Mouse (Mus musculus) forebrain, embryonic 13.5 days (tissue): ENCODE results near the gene Lepr. TPM values are rescaled to one million over a fixed set of nuclear protein-coding genes. Genes with fewer than 3 reads are reported as not detected.
"Not testable (repeated sequence)": the region's sequence is repeated elsewhere in the genome, so short reads cannot be mapped to it uniquely, and the experiment has no call there.

Experiments used
- ATAC-seq: fragments of 200-750 bp; cut with Nextera tagmentation; 2 replicates; pipeline ENCODE4 v1.8.0; 2017
- H3K27ac ChIP-seq: fragments of 300-500 bp; sonication (generic); 2 replicates; pipeline ENCODE4 v1.5.1; 2015; ENCODE audit warnings: inconsistent platforms, mild to moderate bottlenecking, moderate library complexity
- H3K27me3 ChIP-seq: fragments of 300-500 bp; sonication (generic); 2 replicates; pipeline ENCODE4 v1.6.1; 2015; ENCODE audit warnings: mild to moderate bottlenecking, inconsistent platforms
- H3K36me3 ChIP-seq: fragments of 300-500 bp; sonication (generic); 2 replicates; pipeline ENCODE4 v1.6.1; 2015; ENCODE audit warnings: mild to moderate bottlenecking, inconsistent platforms; ENCODE audit not compliant: poor library complexity, severe bottlenecking
- H3K4me1 ChIP-seq: fragments of 300-500 bp; sonication (generic); 2 replicates; pipeline ENCODE4 v1.6.1; 2015; ENCODE audit warnings: inconsistent platforms
- H3K4me2 ChIP-seq: fragments of 300-500 bp; sonication (generic); 2 replicates; pipeline ENCODE4 v1.6.1; 2015; ENCODE audit warnings: inconsistent platforms, mild to moderate bottlenecking, moderate library complexity
- H3K4me3 ChIP-seq: fragments of 300-500 bp; sonication (generic); 2 replicates; pipeline ENCODE4 v1.5.1; 2015; ENCODE audit warnings: mild to moderate bottlenecking, inconsistent platforms
- H3K9ac ChIP-seq: fragments of 300-500 bp; sonication (generic); 2 replicates; pipeline ENCODE4 v1.6.1; 2015; ENCODE audit warnings: mild to moderate bottlenecking, inconsistent platforms
- H3K9me3 ChIP-seq: fragments of 300-500 bp; sonication (generic); replicated peaks from 2 replicates; pipeline ENCODE4 v1.6.1; 2016; ENCODE audit warnings: inconsistent platforms
- WGBS: fragments of 180-500 bp; shearing (Covaris S2); methylation state at CpG from one replicate; pipeline ENCODE4 v1.1.7; 2015; 5-methylcytosine and 5-hydroxymethylcytosine counted together
- polyA plus RNA-seq: library from polyadenylated mRNA; unstranded; fragments of >200 nt; fragmentation: Nextera tagmentation; extraction: Ambion mirVana; gene quantifications from 2 replicates; pipeline ENCODE4 v1.2.1, GENCODE M21; 2015

The Lepr gene
- polyA plus RNA-seq, 1 experiment from 2014 or later, result 1.5 TPM

DNA sequence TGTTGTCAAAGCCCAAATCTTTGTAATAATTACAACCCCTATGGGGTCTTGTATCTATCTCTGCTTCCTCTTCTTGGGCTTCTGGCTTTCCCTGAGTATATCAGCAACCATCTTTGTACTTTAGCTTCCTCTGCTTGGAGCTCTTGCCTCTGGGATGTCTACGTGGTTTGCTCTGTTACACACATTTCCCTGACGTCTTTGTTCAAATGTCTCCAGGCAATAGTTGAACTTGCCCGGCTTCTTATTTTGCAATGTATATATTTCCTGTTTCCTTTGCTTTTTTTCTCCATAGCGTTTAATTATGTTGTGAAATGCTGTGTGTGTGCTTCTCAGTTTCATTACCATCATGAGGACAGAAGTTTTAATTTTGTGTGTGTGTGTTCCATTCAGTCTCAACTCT lies 4.5 kb downstream of the Lepr start:
- peaks cover 11% of the 10 kb centered on the region for H3K4me1 ChIP-seq
- H3K27me3 ChIP-seq, result peaks cover 25% of the 10 kb centered on the region
- no peak overlapping the region for H3K4me3 ChIP-seq
- no peak overlapping the region for H3K27ac ChIP-seq
- no peaks in the 10 kb centered on the region for H3K36me3 ChIP-seq
- no peak overlapping the region for H3K4me2 ChIP-seq
- ATAC-seq, result no peak
- H3K9me3 ChIP-seq, result no peaks in the 10 kb centered on the region
- H3K9ac ChIP-seq, result no peak overlapping the region
- WGBS, result 91% methylated on average over 4 of the region's 4 CpGs

DNA sequence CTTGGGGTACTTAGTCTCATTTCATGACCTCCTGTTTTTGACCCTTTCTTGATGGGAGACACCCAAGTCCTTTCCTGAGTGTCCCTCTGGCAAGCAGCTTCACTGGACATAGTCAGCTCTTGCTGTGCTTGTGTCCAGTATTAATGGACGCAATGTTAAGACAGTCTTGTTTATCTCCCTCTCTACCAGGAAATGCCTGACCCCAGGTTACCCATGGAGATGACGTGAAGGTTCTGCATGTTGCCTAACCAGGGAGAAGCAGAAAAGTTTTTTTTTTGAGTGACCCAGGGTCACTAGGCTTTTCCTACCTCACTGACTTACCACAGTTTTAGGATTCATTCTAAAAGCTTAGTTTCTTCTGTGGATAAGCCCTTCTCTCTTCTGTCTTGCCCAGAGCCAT lies 24.8 kb downstream of the Lepr start:
- Histone ChIP-seq H3K27me3 (no peaks in the 10 kb centered on the region), H3K4me2 (no peak overlapping the region), H3K36me3 (no peaks in the 10 kb centered on the region), H3K4me3 (no peak overlapping the region), H3K9ac (no peak overlapping the region), H3K9me3 (no peaks in the 10 kb centered on the region), H3K27ac (no peak overlapping the region), H3K4me1 (no peaks in the 10 kb centered on the region)
- 92% methylated on average over 2 of the region's 2 CpGs for WGBS
- ATAC-seq, result no peak

DNA sequence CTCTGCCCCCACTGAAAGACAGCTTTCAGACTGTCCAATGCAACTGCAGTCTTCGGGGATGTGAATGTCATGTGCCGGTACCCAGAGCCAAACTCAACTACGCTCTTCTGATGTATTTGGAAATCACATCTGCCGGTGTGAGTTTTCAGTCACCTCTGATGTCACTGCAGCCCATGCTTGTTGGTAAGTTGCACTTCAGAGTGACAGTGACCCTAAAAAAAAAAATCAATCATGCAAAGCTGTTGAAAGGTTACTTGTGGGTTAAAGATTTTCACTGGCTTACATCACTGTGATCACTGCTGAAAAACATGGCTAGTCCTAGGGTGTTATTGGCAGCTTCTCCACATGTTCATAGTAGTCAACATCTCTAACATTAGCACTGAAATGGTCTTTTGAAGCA lies 28.3 kb downstream of the Lepr start:
- no peak for ATAC-seq
- no peaks in the 10 kb centered on the region for H3K4me1 ChIP-seq
- H3K36me3 ChIP-seq, result no peaks in the 10 kb centered on the region
- no peak overlapping the region for H3K4me3 ChIP-seq
- H3K9ac ChIP-seq, result no peak overlapping the region
- H3K4me2 ChIP-seq, result no peak overlapping the region
- no peaks in the 10 kb centered on the region for H3K9me3 ChIP-seq
- 94% methylated on average over 4 of the region's 4 CpGs for WGBS
- H3K27me3 ChIP-seq, result no peaks in the 10 kb centered on the region
- no peak overlapping the region for H3K27ac ChIP-seq

DNA sequence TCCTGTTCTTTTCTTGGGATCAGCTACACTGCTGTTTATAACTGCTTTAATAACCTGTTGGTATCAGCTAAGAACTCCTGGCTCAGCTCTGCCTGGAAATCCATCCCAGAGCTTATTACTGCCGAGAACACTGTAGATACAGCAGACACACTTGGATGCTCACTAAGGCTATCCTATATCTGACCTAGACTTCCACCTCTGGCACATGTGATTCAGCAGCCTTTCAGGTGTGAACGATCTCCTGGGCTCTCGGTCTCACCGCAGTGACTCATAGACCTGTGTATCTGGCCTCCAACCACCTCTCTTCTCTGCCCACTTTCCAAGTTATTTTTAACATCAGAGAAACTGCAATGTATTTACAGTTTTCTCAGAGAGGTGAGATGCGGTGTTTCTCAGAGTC lies 43.3 kb downstream of the Lepr start:
- H3K9me3 ChIP-seq, result no peaks in the 10 kb centered on the region
- ATAC-seq, result no peak
- 93% methylated on average over 5 of the region's 5 CpGs for WGBS

DNA sequence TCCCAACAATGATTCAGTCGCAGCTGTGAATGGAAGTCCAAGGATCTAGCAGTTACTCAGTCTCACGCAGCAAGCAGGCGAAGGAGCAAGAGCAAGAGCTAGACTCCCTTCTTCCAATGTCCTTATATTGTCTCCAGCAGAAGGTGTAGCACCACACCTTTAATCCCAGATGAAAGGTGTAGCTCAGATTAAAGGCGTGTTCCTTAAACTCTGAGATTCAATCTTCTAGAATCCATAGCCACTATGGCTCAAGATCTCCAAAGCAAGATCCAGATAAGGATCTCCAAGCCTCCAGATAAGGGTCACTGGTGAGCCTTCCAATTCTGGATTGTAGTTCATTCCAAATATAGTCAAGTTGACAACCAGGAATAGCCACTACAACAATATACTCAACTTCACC lies 126.7 kb downstream of the Lepr start, which contains the start of gene B020004J07Rik:
Gene B020004J07Rik, minus strand, starts transcription at position 101 of the 400 bp plus-strand sequence.
- not testable (repeated sequence) for H3K4me2 ChIP-seq, H3K27me3 ChIP-seq, H3K36me3 ChIP-seq, H3K4me1 ChIP-seq, H3K27ac ChIP-seq, H3K4me3 ChIP-seq, H3K9ac ChIP-seq, ATAC-seq, H3K9me3 ChIP-seq
- WGBS, result 94% methylated on average over 4 of the region's 4 CpGs

More for the DNA sequence above, 43.3 kb downstream of the Lepr start:
- no peak overlapping the region for H3K9ac ChIP-seq
- H3K4me1 ChIP-seq, result no peaks in the 10 kb centered on the region
- no peak overlapping the region for H3K27ac ChIP-seq
- H3K4me2 ChIP-seq, result no peak overlapping the region
- H3K4me3 ChIP-seq, result no peak overlapping the region
- H3K36me3 ChIP-seq, result no peaks in the 10 kb centered on the region
- H3K27me3 ChIP-seq, result no peaks in the 10 kb centered on the region

DNA sequence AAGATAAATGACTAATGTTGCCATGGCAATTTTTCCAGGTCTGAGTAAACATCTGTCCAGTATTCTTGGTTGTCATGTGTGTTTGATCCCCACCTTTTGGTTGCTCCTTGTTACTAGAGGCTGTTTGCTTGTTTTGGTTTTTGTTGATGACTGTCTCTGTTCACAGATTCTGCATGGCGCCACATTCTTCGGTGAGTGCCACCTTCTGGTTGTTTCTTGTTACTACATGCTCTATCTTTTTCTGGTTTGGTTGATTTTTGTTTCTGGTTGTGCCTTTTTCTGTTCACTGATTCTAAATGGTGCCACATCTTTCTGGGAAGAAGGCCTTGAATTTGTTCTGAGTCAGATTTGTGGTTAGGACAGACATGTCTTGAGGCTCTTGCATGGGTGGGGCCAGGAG lies 133.7 kb downstream of the Lepr start:
- no peak overlapping the region for H3K4me2 ChIP-seq
- no peak for ATAC-seq
- no peaks in the 10 kb centered on the region for H3K4me1 ChIP-seq
- H3K27me3 ChIP-seq, result no peaks in the 10 kb centered on the region
- H3K9ac ChIP-seq, result no peak overlapping the region
- H3K36me3 ChIP-seq, result no peaks in the 10 kb centered on the region
- H3K27ac ChIP-seq, result no peak overlapping the region
- 73% methylated on average over 2 of the region's 2 CpGs for WGBS
- H3K9me3 ChIP-seq, result peaks cover 10% of the 10 kb centered on the region; the same call in 1 of the 2 replicates
- no peak overlapping the region for H3K4me3 ChIP-seq

DNA sequence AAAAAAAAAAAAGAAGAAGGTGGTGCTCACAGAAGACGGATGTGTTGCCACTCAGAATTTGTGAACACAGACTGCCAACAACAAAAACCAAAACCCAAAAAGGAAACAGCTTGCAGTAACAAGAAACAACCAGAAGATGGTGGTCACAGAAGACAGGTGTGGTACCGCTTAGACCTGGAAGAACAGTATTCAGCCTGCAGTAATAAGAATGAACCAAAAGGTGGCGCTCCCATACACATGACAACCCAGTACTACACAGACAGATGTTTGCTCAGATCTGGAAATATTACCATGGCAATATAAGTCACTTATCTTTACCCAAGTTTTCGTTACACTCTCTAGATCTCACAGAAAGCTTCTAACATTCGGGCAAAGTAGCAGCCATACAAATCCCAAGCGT lies 143.7 kb downstream of the Lepr start:
- ATAC-seq, result no peak
- Histone ChIP-seq H3K4me2 (no peak overlapping the region), H3K4me3 (no peak overlapping the region), H3K27me3 (no peaks in the 10 kb centered on the region), H3K9ac (no peak overlapping the region), H3K36me3 (no peaks in the 10 kb centered on the region), H3K4me1 (no peaks in the 10 kb centered on the region), H3K9me3 (no peaks in the 10 kb centered on the region), H3K27ac (no peak overlapping the region)
- WGBS, result 55% methylated on average over 6 of the region's 6 CpGs

DNA sequence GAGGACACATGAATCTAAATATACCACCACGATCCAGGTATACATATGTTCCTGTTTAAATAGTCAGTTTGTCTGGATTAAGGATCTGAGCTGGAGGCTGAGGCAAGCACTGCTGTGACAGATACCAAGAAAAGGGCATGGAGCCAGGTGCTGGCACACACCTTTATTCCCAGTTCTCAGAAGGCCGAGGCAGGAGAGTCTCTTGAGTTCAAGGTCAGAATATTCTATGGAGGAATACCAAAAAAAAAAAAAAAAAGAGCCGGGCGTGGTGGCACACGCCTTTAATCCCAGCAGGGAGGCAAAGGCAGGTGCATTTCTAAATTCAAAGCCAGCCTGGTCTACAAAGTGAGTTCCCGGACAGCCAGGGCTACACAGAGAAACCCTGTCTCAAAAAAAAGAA lies 145.1 kb downstream of the Lepr start:
- no peak overlapping the region for H3K27ac ChIP-seq
- no peak overlapping the region for H3K9ac ChIP-seq
- no peaks in the 10 kb centered on the region for H3K9me3 ChIP-seq
- no peak overlapping the region for H3K4me3 ChIP-seq
- H3K4me2 ChIP-seq, result no peak overlapping the region
- H3K36me3 ChIP-seq, result no peaks in the 10 kb centered on the region
- H3K4me1 ChIP-seq, result no peaks in the 10 kb centered on the region
- WGBS, result 90% methylated on average over 6 of the region's 6 CpGs
- no peaks in the 10 kb centered on the region for H3K27me3 ChIP-seq
- ATAC-seq, result no peak

Other genes starting within 250 kb of the Lepr start
- 10.8 and 13.2 TPM in 2 replicates for gene Dnajc6, start 220.8 kb upstream of the Lepr start, polyA plus RNA-seq
- gene Leprot, start 69.7 kb upstream of the Lepr start, polyA plus RNA-seq, result 74.2 and 76.6 TPM in 2 replicates
- gene B020004J07Rik, start 126.6 kb downstream of the Lepr start, polyA plus RNA-seq, result not detected in 2 replicates
- gene C130073F10Rik, start 176.4 kb downstream of the Lepr start, polyA plus RNA-seq, result not detected in 2 replicates
- not detected in 2 replicates for gene Gm12800, start 191.7 kb downstream of the Lepr start, polyA plus RNA-seq
- gene Gm12794, start 223.0 kb downstream of the Lepr start, polyA plus RNA-seq, result not detected in 2 replicates